Mouse (Mus musculus) spleen, postnatal 0 days (tissue): ENCODE measurements around the gene 2010111I01Rik. TPM values are rescaled to one million over a fixed set of nuclear protein-coding genes. Genes with fewer than 3 reads are reported as not detected.

Experiments
- microRNA counts: library from miRNA; unstranded; fragments of <30 nt; microRNA quantifications from one replicate; lab custom pipeline; 2015
- polyA plus RNA-seq: library from polyadenylated mRNA; unstranded; fragments of >200 nt; fragmentation: Nextera tagmentation; extraction: Ambion mirVana; gene quantifications from 2 replicates; pipeline ENCODE4 v1.2.1, GENCODE M21; 2015

2010111I01Rik gene
- 34.0 and 38.6 TPM in 2 replicates for polyA plus RNA-seq

DNA sequence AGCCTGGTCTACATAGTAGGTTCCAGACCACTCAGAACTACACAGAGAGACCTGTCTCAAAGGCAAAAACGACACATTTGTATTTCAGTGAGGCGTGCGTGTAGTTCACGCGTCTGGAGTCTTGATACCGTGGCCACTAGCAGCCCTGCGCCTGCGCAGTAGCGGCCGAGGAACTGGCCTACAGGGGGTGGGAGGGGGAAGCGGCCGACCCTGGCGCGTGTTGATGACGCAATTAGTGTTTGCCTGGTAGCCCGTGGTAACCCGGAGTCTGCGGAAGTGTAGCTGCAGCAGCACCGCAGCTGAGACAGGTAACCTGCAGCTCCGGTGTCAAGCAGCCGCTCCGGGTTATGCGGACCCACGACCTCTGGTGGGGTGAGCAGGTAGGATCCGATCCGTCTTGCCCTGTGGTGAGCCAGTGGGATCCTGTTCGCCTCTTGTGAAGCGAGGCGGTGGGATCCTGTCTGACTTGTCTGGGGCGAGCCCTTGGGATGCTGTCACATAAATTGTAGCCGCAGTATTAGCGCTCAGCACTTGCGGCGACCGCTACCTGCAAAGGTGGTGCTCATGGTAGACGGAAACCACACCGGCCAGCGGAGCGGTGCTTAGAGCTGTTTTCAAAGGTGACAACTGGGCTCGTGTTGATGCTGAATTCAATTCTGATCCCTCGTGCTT is at the start of gene 2010111I01Rik:
Gene 2010111I01Rik, plus strand, starts transcription at position 254 of the 672 bp plus-strand sequence.

MicroRNAs encoded within 50 kb of the gene (microRNA counts, 519-probe panel; counts per million panel counts)
- microRNA mmu-miR-23b (lab: Ali Mortazavi, UCI) (6,707 counts per million, percentile 59 among the panel's probes with 10 or more counts), microRNA mmu-miR-24 (lab: Ali Mortazavi, UCI) (6,222 counts per million, percentile 52 among the panel's probes with 10 or more counts), microRNA mmu-miR-27b (lab: Ali Mortazavi, UCI) (824 counts per million, percentile 1 among the panel's probes with 10 or more counts)

Other genes with a start within 250 kb of the 2010111I01Rik start
- 7.2 and 7.3 TPM in 2 replicates for gene Platr25, start 204.2 kb upstream of the 2010111I01Rik start, polyA plus RNA-seq
- 2.2 TPM in 2 replicates for gene Gm5141, start 179.1 kb upstream of the 2010111I01Rik start, polyA plus RNA-seq
- 0.13 TPM in 1 of 2 replicates, not detected in the other for gene Fbp2, start 106.5 kb upstream of the 2010111I01Rik start, polyA plus RNA-seq
- 3.5 and 4.1 TPM in 2 replicates for gene Fbp1, start 76.6 kb upstream of the 2010111I01Rik start, polyA plus RNA-seq